Mouse (Mus musculus) CH12.LX (cell line): ENCODE measurements around the gene Camta1. TPM values are rescaled to one million over a fixed set of nuclear protein-coding genes. Genes with fewer than 3 reads are reported as not detected.

Source experiments
- DNase-seq: peaks from one replicate; pipeline ENCODE4 v3.0.0-alpha.2; 2013; ENCODE audit errors: extremely low read depth
- H3K27ac ChIP-seq: 2 replicates; pipeline ENCODE4 v1.5.1; 2012; ENCODE audit warnings: low read depth, mild to moderate bottlenecking, control low read depth, moderate library complexity; ENCODE audit not compliant: insufficient read depth
- H3K27me3 ChIP-seq: replicated peaks from 2 replicates; pipeline ENCODE3; 2012; ENCODE audit warnings: inconsistent platforms
- H3K36me3 ChIP-seq, 2 experiments: replicated peaks in 1 of 2; 2 replicates each; pipeline versions ENCODE3 to v1.6.1; 2012; ENCODE audit warnings: inconsistent platforms in 1 of 2, low read length in 1 of 2, mild to moderate bottlenecking in 1 of 2, mixed read lengths in 1 of 2, moderate library complexity in 1 of 2; ENCODE audit not compliant: control insufficient read depth in 1 of 2, insufficient read depth in 1 of 2
- H3K4me1 ChIP-seq, 2 experiments: 2 replicates each; pipeline ENCODE4 v1.6.1; 2012; ENCODE audit warnings: inconsistent platforms in 1 of 2, moderate library complexity in 1 of 2; ENCODE audit not compliant: insufficient read depth in 2 of 2, control insufficient read depth in 1 of 2
- H3K4me2 ChIP-seq: 2 replicates; pipeline ENCODE4 v1.6.1; 2012; ENCODE audit warnings: low read depth, mild to moderate bottlenecking, control low read depth; ENCODE audit not compliant: poor library complexity, insufficient read depth, severe bottlenecking
- H3K4me3 ChIP-seq, 3 experiments: fragments of 150-350 bp in 1 of 3; sonication (generic) in 1 of 3; replicated peaks in 1 of 3; 2 replicates each; pipeline versions ENCODE3 to v1.5.1; 2011 to 2012; ENCODE audit warnings: low read depth in 2 of 3, low read length in 2 of 3, mild to moderate bottlenecking in 2 of 3, moderate library complexity in 2 of 3, control low read depth in 1 of 3, improper control_type of control experiment in 1 of 3, inconsistent platforms in 1 of 3, mixed read lengths in 1 of 3; ENCODE audit not compliant: poor library complexity in 1 of 3
- H3K79me2 ChIP-seq: replicated peaks from 2 replicates; pipeline ENCODE4 v1.6.1; 2012; ENCODE audit warnings: mild to moderate bottlenecking, moderate library complexity; ENCODE audit not compliant: control insufficient read depth, poor library complexity, insufficient read depth, severe bottlenecking; ENCODE audit errors: extremely low read depth
- H3K9ac ChIP-seq: 2 replicates; pipeline ENCODE4 v1.6.1; 2012; ENCODE audit warnings: low read depth, mild to moderate bottlenecking, control low read depth, moderate library complexity; ENCODE audit not compliant: insufficient read depth
- H3K9me3 ChIP-seq: replicated peaks from 2 replicates; pipeline ENCODE3; 2012; ENCODE audit warnings: low read length, inconsistent platforms, mixed read lengths
- CHD2 ChIP-seq: IDR thresholded peaks from 2 replicates; pipeline ENCODE4 v1.6.1; 2011; ENCODE audit warnings: low read length, improper control_type of control experiment
- E2F4 ChIP-seq: IDR thresholded peaks from 2 replicates; pipeline ENCODE4 v1.6.1; 2011; ENCODE audit warnings: low read depth, low read length, improper control_type of control experiment; ENCODE audit not compliant: insufficient replicate concordance
- ELF1 ChIP-seq: IDR thresholded peaks from 2 replicates; pipeline ENCODE4 v1.6.1; 2014; ENCODE audit warnings: low read depth, mild to moderate bottlenecking, inconsistent platforms, low read length, improper control_type of control experiment
- ETS1 ChIP-seq: conservative IDR thresholded peaks from 2 replicates; pipeline ENCODE4 v1.6.1; 2012; ENCODE audit warnings: low read depth, mild to moderate bottlenecking, inconsistent platforms, low read length, improper control_type of control experiment, moderate library complexity
- GABPA ChIP-seq: IDR thresholded peaks from 2 replicates; pipeline ENCODE4 v1.6.1; 2012; ENCODE audit warnings: low read depth, low read length, improper control_type of control experiment, inconsistent platforms; ENCODE audit not compliant: insufficient replicate concordance
- JUN ChIP-seq: IDR thresholded peaks from 2 replicates; pipeline ENCODE4 v1.6.1; 2011; ENCODE audit warnings: low read depth, mild to moderate bottlenecking, low read length, improper control_type of control experiment, moderate library complexity; ENCODE audit not compliant: insufficient read depth
- MAZ ChIP-seq: IDR thresholded peaks from 2 replicates; pipeline ENCODE4 v1.6.1; 2012; ENCODE audit warnings: low read depth, mild to moderate bottlenecking, inconsistent platforms, low read length, improper control_type of control experiment, moderate library complexity
- MYC ChIP-seq: IDR thresholded peaks from 2 replicates; pipeline ENCODE4 v1.6.1; 2011; ENCODE audit warnings: low read depth, mild to moderate bottlenecking, improper control_type of control experiment, low read length
- PAX5 ChIP-seq: IDR thresholded peaks from 2 replicates; pipeline ENCODE4 v1.6.1; 2012; ENCODE audit warnings: low read length, inconsistent platforms, mixed read lengths
- POLR2A ChIP-seq: IDR thresholded peaks from 2 replicates; pipeline ENCODE4 v1.6.1; 2011; ENCODE audit warnings: low read depth, mild to moderate bottlenecking, improper control_type of control experiment, low read length
- POLR2AphosphoS2 ChIP-seq: IDR thresholded peaks from 2 replicates; pipeline ENCODE4 v1.6.1; 2011; ENCODE audit warnings: low read depth, low read length, improper control_type of control experiment
- RAD21 ChIP-seq: IDR thresholded peaks from 2 replicates; pipeline ENCODE4 v1.6.1; 2011; ENCODE audit warnings: low read depth, mild to moderate bottlenecking, low read length, improper control_type of control experiment, moderate library complexity
- SMC3 ChIP-seq: IDR thresholded peaks from 2 replicates; pipeline ENCODE4 v1.6.1; 2011; ENCODE audit warnings: low read depth, low read length, improper control_type of control experiment
- TBP ChIP-seq: conservative IDR thresholded peaks from 2 replicates; pipeline ENCODE4 v1.6.1; 2011; ENCODE audit warnings: low read depth, low read length, improper control_type of control experiment
- TCF12 ChIP-seq: IDR thresholded peaks from 2 replicates; pipeline ENCODE4 v1.6.1; 2014; ENCODE audit warnings: low read depth, mild to moderate bottlenecking, inconsistent platforms, low read length, improper control_type of control experiment
- USF2 ChIP-seq: conservative IDR thresholded peaks from 2 replicates; pipeline ENCODE4 v1.6.1; 2011; ENCODE audit warnings: low read depth, low read length, improper control_type of control experiment
- ZNF384 ChIP-seq: IDR thresholded peaks from 2 replicates; pipeline ENCODE4 v1.6.1; 2012; ENCODE audit warnings: low read depth, low read length, improper control_type of control experiment, inconsistent platforms
- dilution Hi-C: fragments of 300-500 bp; cut with MboI; formaldehyde crosslinking; loops from 2 replicates; pipeline ENCODE4 v1.14.3; 2020; ENCODE audit warnings: low sequenced_read_pairs; ENCODE audit not compliant: extremely low pct_unique_long_range_greater_than_20kb, extremely low pct_ligation_motif_present
- in situ Hi-C: fragments of 300-500 bp; cut with MboI; formaldehyde crosslinking; loops from 3 replicates; pipeline ENCODE4 v1.14.3; 2019; ENCODE audit warnings: low sequenced_read_pairs, low pct_ligation_motif_present, low pct_unique_long_range_greater_than_20kb, mixed read lengths
- polyA plus RNA-seq: library from polyadenylated mRNA; unstranded; fragments of >175 nt; gene quantifications from 2 replicates; pipeline ENCODE4 v1.2.1, GENCODE M21; 2012; ENCODE audit warnings: low read depth; ENCODE audit not compliant: insufficient read length
- total RNA-seq, 2 experiments: library from RNA; depleted of rRNA; stranded (reverse); fragments of 300-350 nt in 1 of 2; fragments of >200 nt in 1 of 2; gene quantifications; 2 replicates each; pipeline ENCODE4 v1.2.3; 2012 to 2014

The Camta1 gene
- total and polyA plus RNA-seq, 3 experiments: 9.9 to 32.5 (median 15.3) TPM

DNA sequence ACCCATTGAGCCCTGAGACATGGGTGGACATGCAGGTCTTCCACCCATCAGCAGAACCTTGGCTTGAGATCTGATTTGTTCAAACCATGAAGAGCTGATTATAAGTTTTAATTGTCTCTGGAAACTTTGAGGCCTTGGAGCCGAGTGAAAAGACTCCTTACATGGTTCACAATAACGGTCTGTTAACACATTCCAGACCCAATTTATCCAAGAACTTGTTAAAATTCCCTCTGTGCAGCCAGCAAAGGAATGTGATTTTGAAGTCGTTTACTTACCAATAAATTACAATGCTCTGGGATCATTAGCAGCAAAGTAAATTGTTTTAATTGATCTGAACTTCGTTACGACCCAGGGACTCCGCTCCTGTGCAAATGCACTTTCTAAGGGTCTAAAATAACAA, 658.8 kb downstream of the Camta1 start:
- Histone ChIP-seq H3K4me2 (no peak overlapping the region), H3K4me1 (no peaks in the 10 kb centered on the region), H3K9ac (no peak overlapping the region), H3K36me3 (no peaks in the 10 kb centered on the region), H3K4me3 (no peak overlapping the region), H3K27ac (no peak overlapping the region), H3K79me2 (no peaks in the 10 kb centered on the region), H3K9me3 (peaks cover 95% of the 10 kb centered on the region), H3K27me3 (no peaks in the 10 kb centered on the region)
- in situ Hi-C loops (no loop called here), dilution Hi-C loops (no loop called here)
- no peak for DNase-seq
- TF ChIP-seq JUN (no peak), SMC3 (no peak), GABPA (no peak), RAD21 (no peak), E2F4 (no peak), POLR2AphosphoS2 (no peak), TCF12 (no peak), ELF1 (no peak), TBP (no peak), MYC (no peak), POLR2A (no peak), MAZ (no peak), ETS1 (no peak), CHD2 (no peak), USF2 (no peak), ZNF384 (no peak), PAX5 (no peak)

DNA sequence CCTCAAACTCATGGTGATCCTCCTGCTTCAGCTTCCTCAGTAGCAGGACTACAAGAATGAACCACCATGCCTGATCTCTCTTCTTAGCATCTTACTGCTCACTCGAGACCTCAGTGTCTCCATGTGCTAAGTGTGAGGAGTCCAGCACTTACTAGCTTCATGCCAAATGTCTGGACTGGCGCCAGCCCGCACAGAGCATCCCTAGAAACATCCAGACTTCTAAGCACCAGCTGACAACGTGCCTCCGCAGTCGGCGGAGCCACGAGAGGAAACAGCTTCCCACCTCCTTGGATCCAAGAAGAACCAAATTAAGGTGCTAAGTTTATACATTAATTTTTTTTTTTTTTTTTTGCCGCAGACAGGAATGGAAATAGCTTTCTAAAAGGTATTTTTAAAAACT, 661.4 kb downstream of the Camta1 start:
- peaks cover 94% of the 10 kb centered on the region for H3K9me3 ChIP-seq
- no peak overlapping the region for H3K9ac ChIP-seq
- H3K4me2 ChIP-seq: no peak overlapping the region
- no peak overlapping the region for H3K4me3 ChIP-seq
- TF ChIP-seq MYC: no peak
- TF ChIP-seq ETS1: no peak
- no peaks in the 10 kb centered on the region for H3K4me1 ChIP-seq
- DNase-seq: no peak
- H3K36me3 ChIP-seq: no peaks in the 10 kb centered on the region
- dilution Hi-C loops (no loop called here), in situ Hi-C loops (no loop called here)
- H3K79me2 ChIP-seq: no peaks in the 10 kb centered on the region
- H3K27me3 ChIP-seq: no peaks in the 10 kb centered on the region
- no peak overlapping the region for H3K27ac ChIP-seq
